Mouse (Mus musculus) liver, embryonic 12.5 days (tissue): ENCODE data around the gene Car6. TPM values are rescaled to one million over a fixed set of nuclear protein-coding genes. Genes with fewer than 3 reads are reported as not detected.
A peak's percentile ranks its signal among the peaks of the same experiment; 100 is the strongest.

Experiments used
- ATAC-seq: fragments of 200-750 bp; cut with Nextera tagmentation; 2 replicates; pipeline ENCODE4 v1.8.0; 2017; ENCODE audit warnings: moderate number of reproducible peaks, mild to moderate bottlenecking, moderate library complexity
- H3K27ac ChIP-seq: fragments of 300-500 bp; sonication (generic); 2 replicates; pipeline ENCODE4 v1.5.1; 2016; ENCODE audit warnings: mild to moderate bottlenecking
- H3K27me3 ChIP-seq: fragments of 300-500 bp; sonication (generic); replicated peaks from 2 replicates; pipeline ENCODE4 v1.6.1; 2016; ENCODE audit warnings: mild to moderate bottlenecking, moderate library complexity
- H3K36me3 ChIP-seq: fragments of 300-500 bp; sonication (generic); 2 replicates; pipeline ENCODE4 v1.6.1; 2016; ENCODE audit warnings: mild to moderate bottlenecking, moderate library complexity
- H3K4me1 ChIP-seq: fragments of 300-500 bp; sonication (generic); 2 replicates; pipeline ENCODE4 v1.6.1; 2016
- H3K4me2 ChIP-seq: fragments of 300-500 bp; sonication (generic); 2 replicates; pipeline ENCODE4 v1.6.1; 2016; ENCODE audit warnings: mild to moderate bottlenecking, moderate library complexity
- H3K4me3 ChIP-seq: fragments of 300-500 bp; sonication (generic); 2 replicates; pipeline ENCODE4 v1.5.1; 2016; ENCODE audit warnings: mild to moderate bottlenecking, moderate library complexity
- H3K9ac ChIP-seq: fragments of 300-500 bp; sonication (generic); 2 replicates; pipeline ENCODE4 v1.6.1; 2016; ENCODE audit warnings: mild to moderate bottlenecking, moderate library complexity
- H3K9me3 ChIP-seq: fragments of 300-500 bp; sonication (generic); replicated peaks from 2 replicates; pipeline ENCODE4 v1.6.1; 2016; ENCODE audit warnings: mild to moderate bottlenecking, moderate library complexity
- WGBS: fragments of 180-500 bp; shearing (Covaris S2); methylation state at CpG from one replicate; pipeline ENCODE4 v1.1.7; 2016; ENCODE audit not compliant: insufficient replicate concordance; 5-methylcytosine and 5-hydroxymethylcytosine counted together
- polyA plus RNA-seq: library from polyadenylated mRNA; unstranded; fragments of >200 nt; fragmentation: Nextera tagmentation; extraction: Ambion mirVana; gene quantifications from 2 replicates; pipeline ENCODE4 v1.2.1, GENCODE M21; 2016

Car6 gene
- polyA plus RNA-seq, 1 experiment from 2014 or later, result not detected

- no peak overlapping the region for H3K9ac ChIP-seq
- peaks cover 20% of the 10 kb centered on the region for H3K27me3 ChIP-seq
- WGBS, result 47% methylated on average over 7 of the region's 7 CpGs
- no peak overlapping the region for H3K4me2 ChIP-seq
- no peaks in the 10 kb centered on the region for H3K36me3 ChIP-seq
- no peaks in the 10 kb centered on the region for H3K9me3 ChIP-seq
- no peak for ATAC-seq
- no peak overlapping the region for H3K4me3 ChIP-seq
- H3K27ac ChIP-seq, result no peak overlapping the region
- peaks cover 20% of the 10 kb centered on the region; the same call in 1 of the 2 replicates for H3K4me1 ChIP-seq
These were observed 25.9 kb upstream of the Car6 start for GRCm38 (mm10) chr4:150226818-150227688.

GRCm38 (mm10) chr4:150225700-150226099, 24.6 kb upstream of the Car6 start:
- Histone ChIP-seq H3K9me3 (no peaks in the 10 kb centered on the region), H3K4me3 (no peak overlapping the region), H3K9ac (no peak overlapping the region), H3K27ac (no peak overlapping the region), H3K27me3 (peaks cover 6% of the 10 kb centered on the region; the same call in 1 of the 2 replicates), H3K4me2 (no peak overlapping the region), H3K4me1 (peaks cover 22% of the 10 kb centered on the region), H3K36me3 (no peaks in the 10 kb centered on the region)
- 79% methylated on average over 1 of the region's 1 CpGs for WGBS
- ATAC-seq, result no peak

- Histone ChIP-seq H3K4me1 (peaks cover 28% of the 10 kb centered on the region), H3K36me3 (no peaks in the 10 kb centered on the region), H3K4me3 (no peak overlapping the region), H3K9me3 (no peaks in the 10 kb centered on the region), H3K27me3 (no peaks in the 10 kb centered on the region), H3K9ac (no peak overlapping the region), H3K27ac (no peak overlapping the region), H3K4me2 (no peak overlapping the region)
- no peak for ATAC-seq
- WGBS, result 64% methylated on average over 4 of the region's 4 CpGs
These were observed 22.7 kb upstream of the Car6 start for GRCm38 (mm10) chr4:150223830-150224229.

- 0 out of 2 replicates have a peak, but pooled peaks have one; percentile 14 for ATAC-seq
These were observed 20.0 kb upstream of the Car6 start for GRCm38 (mm10) chr4:150221017-150221640.

GRCm38 (mm10) chr4:150220584-150220983, 19.5 kb upstream of the Car6 start:
- no peaks in the 10 kb centered on the region for H3K27me3 ChIP-seq
- peak overlapping the region; percentile 38; the same call in 1 of the 2 replicates for H3K27ac ChIP-seq
- H3K36me3 ChIP-seq, result no peaks in the 10 kb centered on the region
- peak overlapping the region; percentile 58 for H3K4me2 ChIP-seq
- H3K9ac ChIP-seq, result peak overlapping the region; percentile 47
- peaks cover 30% of the 10 kb centered on the region for H3K4me1 ChIP-seq
- peak; percentile 85 for ATAC-seq
- peak overlapping the region; percentile 29 for H3K4me3 ChIP-seq
- 15% methylated on average over 11 of the region's 11 CpGs for WGBS
- no peaks in the 10 kb centered on the region for H3K9me3 ChIP-seq

More at GRCm38 (mm10) chr4:150221017-150221640, 20.0 kb upstream of the Car6 start:
- Histone ChIP-seq H3K4me2 (peak overlapping the region; percentile 58), H3K27ac (0 out of 2 replicates have a peak overlapping the region, but pooled peaks have one; percentile 25), H3K9ac (peak overlapping the region; percentile 47), H3K27me3 (no peaks in the 10 kb centered on the region), H3K4me1 (peaks cover 30% of the 10 kb centered on the region), H3K4me3 (peak overlapping the region; percentile 29), H3K9me3 (no peaks in the 10 kb centered on the region), H3K36me3 (no peaks in the 10 kb centered on the region)
- 42% methylated on average over 10 of the region's 10 CpGs for WGBS

GRCm38 (mm10) chr4:150219501-150220292, 18.6 kb upstream of the Car6 start:
- 61% methylated on average over 9 of the region's 9 CpGs for WGBS
- Histone ChIP-seq H3K36me3 (no peaks in the 10 kb centered on the region), H3K27ac (0 out of 2 replicates have a peak overlapping the region, but pooled peaks have one; percentile 62), H3K9ac (no peak overlapping the region), H3K4me3 (no peak overlapping the region), H3K27me3 (no peaks in the 10 kb centered on the region), H3K4me1 (peaks cover 30% of the 10 kb centered on the region), H3K4me2 (no peak overlapping the region), H3K9me3 (no peaks in the 10 kb centered on the region)
- ATAC-seq, result no peak

- no peaks in the 10 kb centered on the region for H3K36me3 ChIP-seq
- no peak for ATAC-seq
- H3K27me3 ChIP-seq, result no peaks in the 10 kb centered on the region
- 70% methylated on average over 1 of the region's 1 CpGs for WGBS
- no peak overlapping the region for H3K4me2 ChIP-seq
- no peak overlapping the region for H3K9ac ChIP-seq
- no peak overlapping the region for H3K27ac ChIP-seq
- no peak overlapping the region for H3K4me3 ChIP-seq
- H3K4me1 ChIP-seq, result peaks cover 35% of the 10 kb centered on the region
- H3K9me3 ChIP-seq, result no peaks in the 10 kb centered on the region
These were observed 16.8 kb upstream of the Car6 start for GRCm38 (mm10) chr4:150217935-150218334.

GRCm38 (mm10) chr4:150217042-150217554, 16.0 kb upstream of the Car6 start:
- 0 out of 2 replicates have a peak, but pooled peaks have one; percentile 16 for ATAC-seq
- H3K27me3 ChIP-seq, result no peaks in the 10 kb centered on the region
- WGBS, result 23% methylated on average over 5 of the region's 5 CpGs

GRCm38 (mm10) chr4:150216423-150216822, 15.3 kb upstream of the Car6 start:
- no peaks in the 10 kb centered on the region for H3K27me3 ChIP-seq
- no peaks in the 10 kb centered on the region for H3K36me3 ChIP-seq
- H3K9me3 ChIP-seq, result no peaks in the 10 kb centered on the region
- no peak overlapping the region for H3K9ac ChIP-seq
- WGBS, result 79% methylated on average over 6 of the region's 6 CpGs
- peaks cover 44% of the 10 kb centered on the region for H3K4me1 ChIP-seq
- H3K4me3 ChIP-seq, result no peak overlapping the region
- no peak for ATAC-seq
- H3K4me2 ChIP-seq, result no peak overlapping the region
- H3K27ac ChIP-seq, result no peak overlapping the region

More at GRCm38 (mm10) chr4:150217042-150217554, 16.0 kb upstream of the Car6 start:
- Histone ChIP-seq H3K27ac (peak overlapping the region; percentile 10; the same call in 1 of the 2 replicates), H3K4me3 (no peak overlapping the region), H3K4me2 (no peak overlapping the region), H3K4me1 (peaks cover 44% of the 10 kb centered on the region), H3K9me3 (no peaks in the 10 kb centered on the region), H3K36me3 (no peaks in the 10 kb centered on the region), H3K9ac (no peak overlapping the region)

- Histone ChIP-seq H3K36me3 (no peaks in the 10 kb centered on the region), H3K9me3 (no peaks in the 10 kb centered on the region), H3K4me1 (peaks cover 27% of the 10 kb centered on the region), H3K9ac (no peak overlapping the region), H3K4me3 (no peak overlapping the region), H3K27me3 (no peaks in the 10 kb centered on the region), H3K4me2 (no peak overlapping the region), H3K27ac (no peak overlapping the region)
- ATAC-seq, result no peak
- WGBS, result 36% methylated on average over 5 of the region's 5 CpGs
These were observed 12.8 kb upstream of the Car6 start for GRCm38 (mm10) chr4:150213910-150214309.

- Histone ChIP-seq H3K36me3 (no peaks in the 10 kb centered on the region), H3K4me1 (peaks cover 31% of the 10 kb centered on the region), H3K27ac (peak overlapping the region; percentile 41), H3K27me3 (no peaks in the 10 kb centered on the region), H3K4me3 (peak overlapping the region; percentile 46), H3K9ac (peak overlapping the region; percentile 59), H3K9me3 (no peaks in the 10 kb centered on the region), H3K4me2 (peak overlapping the region; percentile 75)
- peak; percentile 82 for ATAC-seq
- WGBS, result 2% methylated on average over 15 of the region's 15 CpGs
These were observed 11.4 kb upstream of the Car6 start for GRCm38 (mm10) chr4:150212553-150212971.
